Mouse (Mus musculus) spleen, adult 2 months (tissue): Measurements from ENCODE around the gene Tmem186. TPM values are rescaled to one million over a fixed set of nuclear protein-coding genes. Genes with fewer than 3 reads are reported as not detected.

Experiments
- DNase-seq, 2 experiments: peaks; one replicate each; pipeline versions ENCODE4 v3.0.0 to v3.0.0-alpha.2; 2012 to 2021; ENCODE audit warnings: low spot score in 2 of 2, low read depth in 1 of 2
- H3K27ac ChIP-seq: fragments of 200-500 bp; 2 replicates; pipeline ENCODE4 v1.5.1; 2012; ENCODE audit warnings: low read length, inconsistent platforms; ENCODE audit not compliant: insufficient read depth
- H3K27me3 ChIP-seq: fragments of 200-500 bp; 2 replicates; pipeline ENCODE4 v1.6.1; 2012; ENCODE audit warnings: mild to moderate bottlenecking, moderate library complexity, low read length, inconsistent platforms; ENCODE audit not compliant: control insufficient read depth, insufficient read depth
- H3K36me3 ChIP-seq: fragments of 200-500 bp; 2 replicates; pipeline ENCODE4 v1.6.1; 2012; ENCODE audit warnings: mild to moderate bottlenecking, low read length, inconsistent platforms; ENCODE audit not compliant: control insufficient read depth, insufficient read depth
- H3K4me1 ChIP-seq: fragments of 200-500 bp; 2 replicates; pipeline ENCODE4 v1.6.1; 2011; ENCODE audit warnings: inconsistent platforms; ENCODE audit not compliant: control insufficient read depth, insufficient read depth, insufficient read length
- H3K4me3 ChIP-seq: fragments of 200-500 bp; 2 replicates; pipeline ENCODE4 v1.5.1; 2011; ENCODE audit warnings: mild to moderate bottlenecking, inconsistent platforms; ENCODE audit not compliant: insufficient read depth, insufficient read length; ENCODE audit errors: extremely low read depth
- CTCF ChIP-seq: fragments of 200-500 bp; IDR thresholded peaks from 2 replicates; pipeline ENCODE4 v1.5.1; 2011; ENCODE audit warnings: mild to moderate bottlenecking, inconsistent platforms; ENCODE audit not compliant: insufficient read depth, insufficient read length, insufficient replicate concordance; ENCODE audit errors: extremely low read depth
- POLR2A ChIP-seq: fragments of 200-500 bp; IDR thresholded peaks from 2 replicates; pipeline ENCODE4 v1.6.1; 2011; ENCODE audit warnings: low read depth, low read length, inconsistent platforms
- WGBS: fragments of 180-500 bp; shearing (Covaris S2); methylation state at CpG from one replicate; pipeline ENCODE4 v1.1.7; 2018; 5-methylcytosine and 5-hydroxymethylcytosine counted together
- polyA plus RNA-seq: library from polyadenylated mRNA; depleted of rRNA; stranded (reverse); fragments of >200 nt; gene quantifications from 2 replicates; pipeline ENCODE4 v1.2.3, GENCODE M21; 2012

Tmem186 gene
- polyA plus RNA-seq, 1 experiment, result 9.7 TPM

DNA sequence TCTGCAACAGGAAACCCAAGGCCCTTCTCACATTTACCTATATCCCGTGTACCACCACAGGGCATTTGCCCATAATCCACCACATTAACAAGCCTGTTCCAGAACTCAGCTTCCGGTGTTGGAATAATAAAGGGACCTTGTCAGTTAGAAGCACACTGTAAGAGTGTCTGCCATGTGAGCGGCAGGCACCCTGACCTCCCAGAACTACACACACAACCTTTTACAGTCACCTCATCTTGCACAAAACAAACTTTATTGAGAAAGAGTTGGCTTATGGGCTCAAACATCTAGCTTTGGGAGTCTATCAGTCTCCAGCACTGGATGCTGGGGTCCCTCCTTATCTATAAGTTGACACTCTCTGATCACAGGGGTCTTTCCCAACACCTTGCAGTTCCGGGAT is 20.8 kb upstream of the Tmem186 start:
- H3K4me1 ChIP-seq, result no peaks in the 10 kb centered on the region

DNA sequence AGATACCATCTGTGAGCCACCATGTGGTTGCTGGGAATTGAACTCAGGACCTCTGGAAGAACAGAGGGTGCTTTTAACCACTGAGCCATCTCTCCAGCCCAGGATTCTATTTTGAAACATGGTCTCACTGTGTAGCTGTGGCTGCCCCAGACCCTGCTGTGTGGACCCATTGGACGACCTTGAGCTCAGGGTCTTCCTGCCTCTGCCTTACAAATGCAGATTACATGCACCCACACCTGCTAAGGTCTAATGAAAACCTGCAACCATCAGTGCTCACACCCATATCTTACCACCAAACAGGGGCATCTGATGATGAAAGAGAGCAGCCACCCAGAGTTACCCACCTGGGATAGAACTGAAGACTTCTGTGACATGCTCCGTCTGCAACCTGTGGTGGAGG is 18.7 kb upstream of the Tmem186 start:
- TF ChIP-seq CTCF (no peak), POLR2A (no peak)
- WGBS, result 91% methylated on average over 2 of the region's 2 CpGs
- Histone ChIP-seq H3K27ac (no peak overlapping the region), H3K4me1 (no peaks in the 10 kb centered on the region), H3K4me3 (no peak overlapping the region), H3K27me3 (no peaks in the 10 kb centered on the region), H3K36me3 (peaks cover 26% of the 10 kb centered on the region)
- DNase-seq, result no peak

More for the DNA sequence above, 20.8 kb upstream of the Tmem186 start:
- H3K36me3 ChIP-seq, result peaks cover 26% of the 10 kb centered on the region
- H3K4me3 ChIP-seq, result no peak overlapping the region
- 92% methylated on average over 4 of the region's 4 CpGs for WGBS
- H3K27ac ChIP-seq, result no peak overlapping the region
- TF ChIP-seq CTCF, result no peak
- no peak for TF ChIP-seq POLR2A
- no peaks in the 10 kb centered on the region for H3K27me3 ChIP-seq
- DNase-seq, result no peak

GRCm38 (mm10) chr16:8655599-8655998 is 18.1 kb upstream of the Tmem186 start:
- WGBS, result 84% methylated on average over 9 of the region's 9 CpGs
- Histone ChIP-seq H3K27me3 (no peaks in the 10 kb centered on the region), H3K36me3 (peaks cover 24% of the 10 kb centered on the region), H3K4me3 (no peak overlapping the region), H3K4me1 (no peaks in the 10 kb centered on the region), H3K27ac (no peak overlapping the region)
- TF ChIP-seq CTCF (no peak), POLR2A (no peak)
- DNase-seq, result no peak

DNA sequence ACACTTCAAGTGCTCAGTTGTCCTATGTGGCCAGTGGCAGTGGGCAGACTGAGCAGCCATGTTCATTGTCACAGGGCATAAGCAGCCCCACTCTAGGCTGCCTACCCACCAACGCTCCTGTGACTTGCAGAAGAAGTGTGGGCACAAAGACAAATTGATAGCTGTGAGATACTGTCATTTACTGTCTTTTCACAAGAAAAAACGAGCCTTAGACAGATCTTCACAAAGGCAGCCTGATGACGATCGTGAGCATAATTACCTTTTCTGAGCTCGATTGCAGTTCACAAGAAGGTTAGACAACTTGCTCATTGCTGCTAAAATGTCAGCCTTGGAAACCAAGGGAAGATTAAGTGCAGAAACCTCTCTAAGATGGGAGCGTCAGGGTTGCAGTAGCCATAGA is 17.6 kb upstream of the Tmem186 start:
- no peak for DNase-seq
- Histone ChIP-seq H3K27ac (no peak overlapping the region), H3K4me3 (no peak overlapping the region), H3K36me3 (peaks cover 23% of the 10 kb centered on the region), H3K4me1 (no peaks in the 10 kb centered on the region), H3K27me3 (no peaks in the 10 kb centered on the region)
- 92% methylated on average over 6 of the region's 6 CpGs for WGBS
- TF ChIP-seq CTCF (no peak), POLR2A (no peak)

DNA sequence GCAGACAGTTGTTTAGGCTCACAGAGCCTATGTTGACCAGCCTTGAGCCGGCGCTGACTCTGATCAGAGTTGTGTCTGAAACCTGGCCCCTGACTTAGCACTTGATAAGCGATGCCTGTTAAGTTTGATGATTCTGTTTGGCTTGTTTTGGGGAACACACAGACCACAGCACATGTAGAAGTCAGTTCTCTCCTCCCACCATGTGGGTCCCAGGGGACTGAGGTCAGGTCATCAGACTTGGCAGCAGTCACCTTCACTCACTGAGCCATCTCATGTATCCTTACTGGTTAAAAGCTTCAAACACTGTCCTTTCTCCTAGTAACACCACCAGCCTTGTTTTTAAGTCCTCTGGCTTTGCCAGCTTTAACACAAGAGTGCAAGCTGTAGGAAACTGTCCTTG is 12.5 kb upstream of the Tmem186 start:
- WGBS, result 83% methylated on average over 3 of the region's 3 CpGs
- TF ChIP-seq POLR2A (no peak), CTCF (no peak)

GRCm38 (mm10) chr16:8645546-8645945 is 8.0 kb upstream of the Tmem186 start:
- no peak overlapping the region for H3K4me3 ChIP-seq
- 93% methylated on average over 6 of the region's 6 CpGs for whole genome bisulfite sequencing
- no peak for DNase-seq
- peaks cover 52% of the 10 kb centered on the region for H3K36me3 ChIP-seq
- no peaks in the 10 kb centered on the region for H3K4me1 ChIP-seq
- H3K27me3 ChIP-seq, result no peaks in the 10 kb centered on the region
- no peak overlapping the region for H3K27ac ChIP-seq
- no peak for TF ChIP-seq POLR2A
- no peak for TF ChIP-seq CTCF

More for the DNA sequence above, 12.5 kb upstream of the Tmem186 start:
- Histone ChIP-seq H3K4me1 (no peaks in the 10 kb centered on the region), H3K27me3 (no peaks in the 10 kb centered on the region), H3K27ac (no peak overlapping the region), H3K36me3 (peaks cover 50% of the 10 kb centered on the region), H3K4me3 (no peak overlapping the region)
- DNase-seq, result no peak

GRCm38 (mm10) chr16:8643855-8644254 is 6.3 kb upstream of the Tmem186 start:
- 80% methylated on average over 2 of the region's 2 CpGs for WGBS
- Histone ChIP-seq H3K36me3 (peaks cover 43% of the 10 kb centered on the region), H3K27me3 (no peaks in the 10 kb centered on the region), H3K4me1 (no peaks in the 10 kb centered on the region), H3K27ac (no peak overlapping the region), H3K4me3 (no peak overlapping the region)
- peak; percentile 11 to 43 for DNase-seq
- TF ChIP-seq POLR2A, result no peak
- peak; percentile 63; the same call in 1 of the 2 replicates for TF ChIP-seq CTCF

DNA sequence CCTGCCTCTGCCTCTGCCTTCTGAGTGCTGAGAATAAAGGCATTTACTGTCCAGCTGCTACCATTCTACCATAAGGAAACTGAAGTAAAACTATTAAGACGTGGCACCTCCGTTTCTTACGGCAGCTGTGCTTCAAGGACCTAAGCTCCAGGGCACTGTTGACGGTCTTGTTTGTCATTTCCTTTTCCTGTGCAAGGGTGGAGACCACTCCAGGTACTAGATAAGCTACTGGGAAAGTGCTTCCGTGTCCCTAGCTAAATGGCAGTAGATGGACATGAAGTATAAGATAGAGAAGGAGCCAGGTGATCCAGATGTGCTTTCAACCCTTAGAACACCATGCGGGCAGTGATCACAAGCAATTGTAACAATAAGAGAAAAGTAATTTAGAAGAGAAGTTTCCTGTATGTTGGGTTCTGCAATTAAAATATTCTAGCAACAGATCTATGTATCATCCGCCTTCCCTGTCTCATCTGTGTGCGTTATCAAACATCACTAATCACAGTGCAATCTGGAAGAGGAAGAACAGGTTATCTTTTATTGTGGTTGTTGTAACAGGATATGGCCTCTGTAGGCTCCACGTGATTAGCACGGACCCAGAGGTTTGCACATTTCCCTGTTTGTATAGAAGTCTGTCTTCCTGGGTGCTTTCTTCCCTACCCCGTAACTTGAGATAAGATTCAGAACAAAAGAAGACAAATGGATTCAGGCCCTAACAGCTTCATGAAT is 2.1 kb upstream of the Tmem186 start:
- DNase-seq, result peak in 1 of 2 experiments; percentile 12
- WGBS, result 57% methylated on average over 11 of the region's 11 CpGs
- H3K27ac ChIP-seq, result no peak overlapping the region
- H3K36me3 ChIP-seq, result peaks cover 11% of the 10 kb centered on the region
- H3K27me3 ChIP-seq, result no peaks in the 10 kb centered on the region
- TF ChIP-seq CTCF (no peak), POLR2A (no peak)
- H3K4me1 ChIP-seq, result peaks cover 5% of the 10 kb centered on the region; the same call in 1 of the 2 replicates
- H3K4me3 ChIP-seq, result no peak overlapping the region
